Mouse (Mus musculus) WW6 (cell line): Measurements from ENCODE around the gene Msln.
"Not testable (repeated sequence)": the region's sequence is repeated elsewhere in the genome, so short reads cannot be mapped to it uniquely, and the experiment has no call there.

Experiments used
- DNase-seq: peaks from one replicate; pipeline ENCODE4 v3.0.0-alpha.2; 2013; ENCODE audit warnings: low read depth, low spot score

The Msln gene

GRCm38 (mm10) chr17:25773549-25774120 is 19.5 kb upstream of the Msln start, which contains the start of gene Narfl:
Gene Narfl, plus strand, starts transcription at chr17:25773776.
- peak; percentile 92 for DNase-seq

GRCm38 (mm10) chr17:25769331-25769730 is 15.2 kb upstream of the Msln start:
- no peak for DNase-seq

- DNase-seq, result no peak
These were observed 11.7 kb upstream of the Msln start for GRCm38 (mm10) chr17:25765886-25766285.

- no peak for DNase-seq
These were observed 8.4 kb upstream of the Msln start for GRCm38 (mm10) chr17:25762591-25762990.

GRCm38 (mm10) chr17:25761561-25761970 is 7.4 kb upstream of the Msln start:
- DNase-seq, result no peak

GRCm38 (mm10) chr17:25760148-25760547 is 6.0 kb upstream of the Msln start:
- DNase-seq, result no peak

GRCm38 (mm10) chr17:25757691-25758090 is 3.5 kb upstream of the Msln start:
- DNase-seq, result no peak

- DNase-seq, result peak; percentile 36
These were observed 2.4 kb upstream of the Msln start for GRCm38 (mm10) chr17:25756378-25757242.

- DNase-seq, result no peak
These were observed 1.6 kb upstream of the Msln start for GRCm38 (mm10) chr17:25755627-25756377.

- no peak for DNase-seq
These were observed 908 bp upstream of the Msln start for GRCm38 (mm10) chr17:25755086-25755485.

GRCm38 (mm10) chr17:25751446-25751845 is 2.7 kb downstream of the Msln start:
- DNase-seq, result no peak

GRCm38 (mm10) chr17:25749314-25749713 is 4.9 kb downstream of the Msln start:
- DNase-seq, result no peak

- DNase-seq, result no peak
These were observed 5.9 kb downstream of the Msln start for GRCm38 (mm10) chr17:25748238-25748637.

- no peak for DNase-seq
These were observed 9.9 kb downstream of the Msln start for GRCm38 (mm10) chr17:25744311-25744710.

- DNase-seq, result no peak
These were observed 10.3 kb downstream of the Msln start for GRCm38 (mm10) chr17:25743831-25744230.

GRCm38 (mm10) chr17:25741471-25741870 is 12.7 kb downstream of the Msln start:
- not testable (repeated sequence) for DNase-seq

GRCm38 (mm10) chr17:25738861-25739260 is 15.3 kb downstream of the Msln start:
- no peak for DNase-seq

GRCm38 (mm10) chr17:25735745-25736144 is 18.4 kb downstream of the Msln start, which contains the start of gene Mslnl:
Gene Mslnl, plus strand, starts transcription at chr17:25736042.
- DNase-seq, result no peak

GRCm38 (mm10) chr17:25735246-25735645 is 18.9 kb downstream of the Msln start:
- no peak for DNase-seq

- peak; percentile 70 for DNase-seq
These were observed 22.1 kb downstream of the Msln start for GRCm38 (mm10) chr17:25732082-25732481.

- no peak for DNase-seq
These were observed 26.2 kb downstream of the Msln start for GRCm38 (mm10) chr17:25728009-25728270.

GRCm38 (mm10) chr17:25727265-25728008 is 26.7 kb downstream of the Msln start, which contains the start of the genes Chtf18 and Rpusd1:
Gene Chtf18, minus strand, starts transcription at chr17:25727419.
Gene Rpusd1, plus strand, starts transcription at chr17:25727670.
- peak; percentile 99 for DNase-seq
